Mouse (Mus musculus) cerebellum, adult 2 months (tissue): ENCODE measurements around the gene Itgb2.

Experiments
- CTCF ChIP-seq: fragments of 200-500 bp; IDR thresholded peaks from 2 replicates; pipeline ENCODE4 v1.5.1; 2011; ENCODE audit warnings: low read depth, mild to moderate bottlenecking, control low read depth, low read length, moderate library complexity, borderline replicate concordance; ENCODE audit not compliant: insufficient read depth
- POLR2A ChIP-seq: fragments of 200-500 bp; IDR thresholded peaks from 2 replicates; pipeline ENCODE4 v1.6.1; 2011; ENCODE audit warnings: low read length, control low read depth, borderline replicate concordance; ENCODE audit not compliant: insufficient read depth

GRCm38 (mm10) chr10:77589749-77590148 is 59.7 kb downstream of the Itgb2 start:
- TF ChIP-seq CTCF (no peak), POLR2A (no peak)
